Mouse (Mus musculus) retina, embryonic 14.5 days (tissue): ENCODE data around the gene Zfp853.

Source experiments
- DNase-seq: peaks from one replicate; pipeline ENCODE4 v3.0.0-alpha.2; 2015; ENCODE audit warnings: low spot score

Gene Zfp853

GRCm38 (mm10) chr5:143292879-143293278 is 544 bp downstream of the Zfp853 start:
- DNase-seq = no peak

GRCm38 (mm10) chr5:143289299-143289698 is 4.1 kb downstream of the Zfp853 start:
- no peak for DNase-seq

- no peak for DNase-seq
Observed at GRCm38 (mm10) chr5:143288378-143288911, 5.0 kb downstream of the Zfp853 start.

DNA sequence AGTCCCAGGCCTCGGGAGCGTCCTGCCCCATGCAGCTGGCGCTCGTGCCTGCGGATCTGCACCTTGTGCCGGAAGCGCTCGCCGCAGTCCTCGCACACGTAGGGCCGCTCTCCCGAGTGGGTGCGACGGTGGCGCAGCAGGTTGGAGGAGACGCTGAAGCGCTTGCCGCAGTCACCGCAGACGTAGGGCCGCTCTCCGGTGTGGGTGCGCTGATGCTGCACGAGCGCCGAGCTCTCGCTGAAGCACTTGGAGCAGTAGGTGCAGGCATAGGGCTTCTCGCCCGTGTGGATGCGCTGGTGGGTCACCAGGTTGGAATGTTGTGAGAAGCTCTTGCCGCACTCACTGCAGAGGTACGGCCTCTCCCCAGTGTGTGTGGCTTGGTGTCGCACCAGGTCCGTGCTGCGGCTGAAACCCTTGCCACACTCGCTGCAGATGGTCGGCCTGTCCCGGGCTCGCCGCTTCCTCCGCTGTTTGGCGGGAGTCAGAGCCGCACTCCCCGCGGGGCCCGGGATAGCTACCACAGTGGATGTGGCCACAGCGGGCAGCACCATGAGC is 5.6 kb downstream of the Zfp853 start:
- peak; percentile 27 for DNase-seq

DNA sequence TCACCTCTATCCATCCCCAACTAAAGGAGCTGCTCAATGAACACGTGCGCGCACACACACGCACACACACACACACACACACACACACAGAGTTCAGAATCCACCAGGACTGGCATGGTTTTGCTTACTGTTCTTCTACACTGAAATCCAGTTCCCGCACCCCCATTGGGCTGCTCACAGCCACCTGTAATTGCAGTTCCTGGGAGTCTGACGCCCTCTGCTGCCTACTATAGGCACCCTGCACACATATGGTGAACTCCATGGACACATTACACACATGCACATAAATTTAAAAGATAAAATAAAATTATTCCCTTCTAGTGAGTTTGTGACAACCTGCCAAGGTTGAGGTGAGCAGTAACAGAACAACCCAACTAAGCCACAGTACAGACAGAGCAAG is 8.7 kb downstream of the Zfp853 start:
- no peak for DNase-seq

DNA sequence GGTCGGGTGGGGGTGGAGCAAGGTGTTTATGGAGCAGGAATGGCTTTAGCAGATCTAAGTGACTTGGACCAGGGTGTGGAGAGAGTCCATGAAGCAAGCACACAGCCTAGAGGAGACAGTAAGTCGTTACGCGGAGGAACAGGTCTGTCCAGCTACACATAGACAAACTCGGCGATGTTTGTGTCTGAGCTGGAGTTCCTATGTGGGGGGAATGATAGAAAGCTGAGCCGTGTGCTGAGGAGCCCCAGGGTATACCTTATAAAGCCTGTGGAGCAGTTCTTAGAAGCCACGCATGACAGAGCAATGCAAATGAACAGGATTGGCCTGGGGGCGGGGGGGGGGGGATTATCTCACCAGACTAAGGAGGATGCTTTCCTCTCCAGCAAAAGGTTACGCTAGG is 14.2 kb downstream of the Zfp853 start:
- DNase-seq = no peak

DNA sequence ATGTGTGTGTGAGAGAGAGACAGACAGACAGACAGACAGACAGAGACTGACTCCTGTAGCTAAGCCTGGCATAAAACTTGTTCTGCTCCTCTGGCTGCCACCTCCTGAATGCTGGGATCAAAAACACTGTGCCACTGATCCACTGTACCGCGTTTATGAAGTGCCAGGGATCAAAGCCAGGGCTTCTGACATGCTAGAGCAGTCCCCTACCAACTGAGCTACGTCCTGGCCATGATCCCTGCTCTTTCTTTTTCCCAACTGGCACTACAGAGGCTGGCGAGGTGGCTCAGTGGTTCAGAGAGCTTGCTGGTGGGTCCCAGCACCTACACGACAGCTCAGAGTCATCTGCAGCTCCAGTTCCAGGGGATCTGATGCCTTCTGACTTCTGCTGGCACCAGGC is 17.7 kb downstream of the Zfp853 start:
- DNase-seq = no peak

DNA sequence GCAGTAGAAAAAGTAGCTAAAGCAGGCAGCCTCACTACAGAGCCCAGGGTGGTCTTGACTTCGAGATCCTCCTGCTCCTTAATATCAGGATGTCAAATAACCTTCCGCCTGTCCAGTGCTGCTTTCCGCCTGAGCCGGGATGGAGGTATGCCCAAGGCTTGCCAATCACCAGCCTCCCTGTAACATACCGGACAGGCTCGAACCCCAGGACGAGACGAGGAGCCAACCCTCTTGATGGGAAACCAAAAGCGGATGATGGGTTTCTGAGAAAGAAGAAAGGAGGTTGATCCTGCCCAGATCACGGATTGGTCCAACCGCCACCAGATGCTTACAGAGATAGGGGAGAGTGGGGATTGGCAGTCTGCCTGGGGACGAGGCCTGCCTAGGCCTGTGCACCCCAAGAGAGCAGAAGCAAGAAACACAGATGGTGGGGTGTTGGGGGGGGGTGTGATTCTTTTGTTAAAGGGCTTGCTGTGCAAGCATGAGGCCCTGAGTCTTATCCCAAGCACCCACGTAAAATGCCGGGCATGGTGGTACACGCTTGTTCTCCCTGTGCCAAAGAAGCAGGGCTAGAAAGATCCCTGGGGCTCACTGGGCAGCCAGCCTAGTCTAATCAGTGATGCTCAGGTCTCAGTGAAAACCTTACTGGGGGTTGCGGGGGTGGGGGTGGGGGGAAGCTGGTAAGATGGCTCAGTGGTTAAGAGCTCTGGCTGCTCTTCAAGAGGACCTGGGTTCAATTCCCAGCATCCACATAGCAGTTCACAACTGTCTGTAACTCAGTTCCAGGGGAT is 20.7 kb downstream of the Zfp853 start:
- DNase-seq = no peak

DNA sequence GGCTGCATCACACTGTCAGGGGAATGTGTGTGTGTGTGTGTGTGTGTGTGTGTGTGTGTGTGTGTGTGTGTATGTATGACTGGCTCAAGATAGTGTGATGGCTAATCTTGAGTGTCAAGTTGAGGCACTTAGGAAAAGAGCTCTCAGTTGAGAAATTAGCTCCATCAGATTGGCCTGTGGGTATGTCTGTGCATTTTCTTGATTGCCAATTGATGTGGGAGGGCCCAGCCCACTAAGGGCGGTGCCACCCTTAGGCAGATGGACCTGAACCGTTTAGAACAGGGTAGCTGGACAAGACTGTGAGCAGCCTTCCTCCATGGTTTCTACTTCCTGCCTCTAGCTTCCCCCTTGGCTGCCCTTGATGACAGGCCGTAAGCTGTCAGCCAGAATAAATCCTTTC is 21.3 kb downstream of the Zfp853 start:
- DNase-seq = no peak

DNA sequence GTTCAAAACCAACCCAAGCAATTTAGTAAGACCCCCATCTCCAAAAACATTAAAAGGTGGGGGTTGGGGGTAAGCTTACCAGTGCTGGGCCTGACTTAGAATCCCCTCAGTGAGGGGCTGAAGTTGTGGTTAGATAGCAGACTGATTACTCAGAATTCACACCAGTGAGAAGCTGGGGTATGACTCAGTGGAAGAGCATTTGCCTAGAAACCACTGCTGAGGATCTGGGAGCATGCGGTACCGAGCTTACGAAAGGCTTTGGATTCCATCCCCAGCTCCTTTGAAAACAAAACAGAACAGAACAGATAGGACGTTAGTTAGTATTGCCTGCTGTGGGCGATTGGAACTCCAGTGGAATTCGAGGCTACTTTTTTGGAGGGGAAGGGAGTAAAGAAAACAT is 21.8 kb downstream of the Zfp853 start:
- DNase-seq = no peak

- DNase-seq = no peak
Observed at GRCm38 (mm10) chr5:143270151-143270519, 23.3 kb downstream of the Zfp853 start.

DNA sequence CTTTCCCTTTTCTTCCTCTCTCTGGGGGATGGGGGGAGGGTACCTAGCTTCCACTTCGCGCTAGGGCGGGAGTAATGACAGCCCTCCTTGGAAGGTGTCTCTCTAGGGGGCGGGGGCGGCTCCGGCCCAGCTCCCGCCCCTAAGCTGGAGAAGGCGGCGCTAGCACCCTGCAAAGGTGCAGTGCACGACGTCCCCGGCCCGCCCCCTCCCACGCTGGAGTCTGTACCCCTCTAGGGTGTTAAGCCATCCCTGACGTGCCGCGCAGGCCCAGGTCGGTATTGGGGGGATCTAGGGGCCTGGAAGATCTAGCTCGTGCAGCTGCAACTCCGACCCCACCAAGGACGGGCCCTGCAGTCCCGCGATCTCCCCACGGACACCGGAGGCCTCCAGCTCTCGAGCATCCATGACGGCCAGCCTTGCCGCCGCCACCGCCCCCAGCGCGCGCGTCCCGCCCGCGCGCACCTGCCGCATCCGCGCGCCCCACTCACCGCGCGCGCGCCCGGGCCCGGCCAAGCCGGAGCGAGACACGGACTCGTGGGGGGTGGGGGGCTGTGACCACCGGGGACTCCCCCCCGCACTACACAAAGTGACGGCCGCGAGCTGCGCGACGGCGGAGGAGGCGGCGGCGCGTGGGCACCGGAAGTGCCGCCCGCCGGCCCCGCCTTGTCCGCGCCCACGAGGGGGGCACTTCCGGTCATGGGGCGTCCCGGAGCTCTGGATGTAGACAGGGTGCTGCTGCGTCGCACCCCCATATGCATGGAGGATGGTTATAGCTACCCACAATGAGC is 23.9 kb downstream of the Zfp853 start, which contains the start of gene Zfp316:
Zfp316 (minus strand) TSS at position 660 of the 788 bp plus-strand sequence.
- DNase-seq = peak; percentile 79

DNA sequence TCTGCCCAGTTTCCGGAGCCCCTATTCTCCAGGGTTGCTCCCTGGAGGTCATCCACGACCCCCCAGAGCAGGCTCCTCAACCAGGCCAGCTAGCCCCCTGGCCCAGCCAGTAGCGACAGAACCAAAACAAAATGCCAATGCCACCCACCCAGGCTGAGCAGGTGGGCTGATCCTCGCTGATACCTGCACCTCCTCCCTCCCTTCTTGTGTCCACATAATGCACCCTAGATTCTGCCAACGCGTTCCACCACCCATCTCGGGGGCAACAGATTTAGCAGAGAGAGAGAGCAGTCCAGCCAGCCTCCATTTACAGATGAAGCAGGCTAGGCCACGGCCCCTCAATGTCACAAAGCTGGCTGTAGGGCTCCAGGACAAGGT is 24.4 kb downstream of the Zfp853 start:
- no peak for DNase-seq

GRCm38 (mm10) chr5:143266794-143267193 is 26.6 kb downstream of the Zfp853 start:
- DNase-seq = no peak

- no peak for DNase-seq
Observed at GRCm38 (mm10) chr5:143265409-143265808, 28.0 kb downstream of the Zfp853 start.

GRCm38 (mm10) chr5:143264689-143265088 is 28.7 kb downstream of the Zfp853 start:
- no peak for DNase-seq

- no peak for DNase-seq
Observed at GRCm38 (mm10) chr5:143261636-143262035, 31.8 kb downstream of the Zfp853 start.

DNA sequence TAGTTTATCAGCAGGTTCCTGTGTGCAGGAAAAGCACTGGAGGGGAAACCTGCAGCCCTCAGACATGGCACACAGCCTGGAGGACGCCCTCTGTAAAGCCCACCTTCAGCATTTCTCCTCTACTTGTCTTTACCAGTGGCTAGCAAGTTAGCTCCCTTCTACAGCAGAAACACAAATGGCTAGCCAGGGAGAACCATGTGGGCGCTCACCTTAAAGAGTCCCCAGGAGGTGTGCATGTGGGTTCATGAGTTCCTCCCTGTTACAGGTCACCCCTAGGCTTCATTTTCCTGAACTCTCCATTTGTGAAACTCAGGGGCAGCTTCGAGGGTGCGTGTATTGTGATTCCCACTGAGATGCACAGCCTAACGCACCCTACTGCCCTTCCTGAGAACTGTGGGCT is 37.6 kb downstream of the Zfp853 start:
- no peak for DNase-seq

DNA sequence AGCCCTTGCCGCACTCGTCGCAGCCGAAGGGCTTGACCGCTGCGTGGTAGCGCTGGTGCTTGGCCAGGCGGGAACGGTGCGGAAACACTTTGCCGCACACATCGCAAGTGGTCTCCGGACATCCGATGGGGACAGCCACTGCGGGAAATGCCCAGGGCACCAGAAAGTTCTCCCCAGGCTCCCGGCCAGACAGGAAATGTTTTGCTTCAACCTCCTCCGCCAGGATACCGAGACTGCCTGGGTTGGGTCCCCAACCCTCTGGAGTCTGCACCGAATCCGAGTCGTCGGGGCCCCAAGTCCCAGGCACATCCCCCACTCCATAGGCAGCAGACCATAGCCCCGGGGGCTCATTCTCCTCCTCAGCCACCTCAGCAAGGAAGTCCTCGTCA is 38.3 kb downstream of the Zfp853 start:
- DNase-seq = no peak

GRCm38 (mm10) chr5:143254487-143255130 is 38.8 kb downstream of the Zfp853 start:
- DNase-seq = peak; percentile 33

DNA sequence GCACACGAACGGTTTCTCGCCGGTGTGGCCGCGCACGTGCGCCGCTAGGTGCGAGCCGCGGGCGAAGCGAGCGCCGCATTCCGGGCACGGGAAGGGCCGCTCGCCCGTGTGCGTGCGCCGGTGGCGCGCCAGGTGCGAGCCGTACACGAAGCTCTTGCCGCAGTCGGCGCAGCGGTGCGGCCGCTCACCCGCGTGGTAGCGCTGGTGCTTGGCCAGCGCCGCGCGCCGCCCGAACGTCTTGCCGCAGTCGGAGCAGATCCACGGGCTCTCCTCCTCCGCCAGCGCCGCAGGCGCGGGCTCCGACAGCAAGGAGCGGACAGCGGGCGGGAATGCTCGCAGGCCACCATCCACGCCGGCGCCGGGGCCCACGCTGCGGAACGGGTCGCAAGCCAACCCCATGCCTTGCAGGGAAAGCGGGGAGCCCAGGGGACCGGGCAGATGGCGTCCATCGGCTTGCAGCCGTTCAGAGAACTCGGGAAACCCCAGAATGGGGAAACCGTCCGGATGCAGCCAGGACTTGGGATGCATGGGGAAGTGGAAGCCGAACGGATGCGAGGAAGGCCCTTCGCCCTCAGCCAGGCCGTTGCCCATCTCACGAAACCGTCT is 39.4 kb downstream of the Zfp853 start:
- peak; percentile 37 for DNase-seq
